Mouse (Mus musculus): Measurements from ENCODE around the gene Nos1ap.

- TF ChIP-seq CTCF (IDR thresholded peaks at IDR 0.05) (no peak), EP300 (IDR thresholded peaks at IDR 0.05) (no peak)
These were observed 10.6 kb downstream of the Nos1ap start for GRCm38 (mm10) chr1:170579063-170579462.

Data from lung, postnatal 0 days (tissue).